In genomic region chr1:138619114-138619971, GRCm38 (mm10) we compare ENCODE assay signal across 8 mouse cellular contexts. TPM values are rescaled to one million over a fixed set of nuclear protein-coding genes. Genes with fewer than 3 reads are reported as not detected.
DNase-seq lines count a peak whose midpoint lies in the region; ATAC-seq and TF ChIP-seq lines count a peak whose summit lies in the region.

No protein-coding gene starts in this region.

- H3K4me1 ChIP-seq in hindbrain, embryonic 10.5 days (replicated peaks): peaks cover 29% of the 10 kb centered on the region
- H3K4me1 ChIP-seq in lung, postnatal 0 days (ENCODE audit: insufficient read depth, low read depth, low read length): no peaks in the 10 kb centered on the region

- H3K36me3 ChIP-seq in hindbrain, embryonic 10.5 days: no peaks in the 10 kb centered on the region
- H3K36me3 ChIP-seq in lung, postnatal 0 days (ENCODE audit: insufficient read depth, low read length): no peaks in the 10 kb centered on the region

- under 1% methylated on average over 83 of the region's 83 CpGs for WGBS in hindbrain, embryonic 10.5 days
- 2% methylated on average over 63 of the region's 83 CpGs for WGBS in lung, postnatal 0 days

- no peaks in the 10 kb centered on the region for H3K9me3 ChIP-seq in hindbrain, embryonic 10.5 days
- H3K9me3 ChIP-seq in lung, postnatal 0 days (ENCODE audit: low read length): no peaks in the 10 kb centered on the region

- H3K9ac ChIP-seq in lung, postnatal 0 days (replicated peaks; ENCODE audit: low read depth): peak overlapping the region; percentile 78

- TF ChIP-seq CTCF in lung, postnatal 0 days (IDR thresholded peaks at IDR 0.05): no peak

- peak overlapping the region; percentile 92 for H3K4me3 ChIP-seq in hindbrain, embryonic 10.5 days
- H3K4me3 ChIP-seq in lung, postnatal 0 days (ENCODE audit: low read depth, low read length): peak overlapping the region; percentile 94

- H3K27me3 ChIP-seq in hindbrain, embryonic 10.5 days (ENCODE audit: insufficient read depth, poor library complexity, severe bottlenecking): no peaks in the 10 kb centered on the region
- H3K27me3 ChIP-seq in lung, postnatal 0 days (replicated peaks; ENCODE audit: insufficient read depth, low read length): no peaks in the 10 kb centered on the region

- no peak for TF ChIP-seq EP300 in lung, postnatal 0 days (IDR thresholded peaks at IDR 0.05)

- DNase-seq in MEL-GATA-1-ER (ENCODE audit: extremely low read depth, low read depth): peak; percentile 91
- DNase-seq in cerebellum, adult 8-10 months: peak; percentile 91
- peak; percentile 97 for DNase-seq in forelimb bud, embryonic 11.5 days (ENCODE audit: low read depth, low spot score)
- DNase-seq in hindbrain, embryonic 10.5 days (ENCODE audit: low spot score): peak; percentile 95
- DNase-seq in layer of hippocampus, adult 9-11 months: peak; percentile 96
- peak; percentile 97 for DNase-seq in lung, postnatal 0 days (ENCODE audit: low spot score)
- DNase-seq in ovary, postnatal 14 days (ENCODE audit: low spot score): peak; percentile 95
- DNase-seq in thymus, postnatal 14 days: peak; percentile 98

- peak overlapping the region; percentile 60 for H3K4me2 ChIP-seq in lung, postnatal 0 days (replicated peaks; ENCODE audit: low read depth, low read length)

- ATAC-seq in lung, postnatal 0 days: peak; percentile 94

- H3K27ac ChIP-seq in hindbrain, embryonic 10.5 days: peak overlapping the region; percentile 97
- peak overlapping the region; percentile 98 for H3K27ac ChIP-seq in lung, postnatal 0 days (ENCODE audit: low read length)

RNA-seq across cellular contexts. Expression of gene Nek7, which starts 0.6 kb away (rescaled TPM):
- polyA plus RNA-seq in hindbrain, embryonic 10.5 days (2016; fragmentation: Nextera tagmentation; extraction: Ambion mirVana): 16.9 and 26.2 TPM in 2 replicates
- 41.6 and 43.9 TPM in 2 replicates for polyA plus RNA-seq in lung, postnatal 0 days (2015; fragmentation: Nextera tagmentation; extraction: Ambion mirVana)

Comparison
In these comparisons a context has a peak if more than half of its experiments do, and no peak if none do; other contexts are left out.
1. Peak in every context shown above with its lines: DNase-seq, ATAC-seq, H3K4me3 ChIP-seq and H3K27ac ChIP-seq.